Mouse (Mus musculus) E14TG2a.4 (cell line): ENCODE results near the gene Lzts2.

Experiments
- H3K27me3 ChIP-seq: 2 replicates; pipeline ENCODE4 v1.6.1; 2014; ENCODE audit warnings: low read length, control low read depth; ENCODE audit not compliant: insufficient read depth
- H3K36me3 ChIP-seq: 2 replicates; pipeline ENCODE4 v1.6.1; 2014; ENCODE audit warnings: low read length, control low read depth; ENCODE audit not compliant: insufficient read depth
- H3K4me1 ChIP-seq: replicated peaks from 2 replicates; pipeline ENCODE4 v1.6.1; 2014; ENCODE audit warnings: low read depth, low read length, control low read depth
- H3K4me3 ChIP-seq: replicated peaks from 2 replicates; pipeline ENCODE4 v1.5.1; 2014; ENCODE audit warnings: mild to moderate bottlenecking, low read length
- H3K9me3 ChIP-seq: 2 replicates; pipeline ENCODE4 v1.6.1; 2014; ENCODE audit warnings: low read length, control low read depth
- CTCF ChIP-seq: conservative IDR thresholded peaks from 2 replicates; pipeline ENCODE4 v1.5.1; 2014; ENCODE audit warnings: low read length
- NANOG ChIP-seq: IDR thresholded peaks from 2 replicates; pipeline ENCODE4 v1.6.1; 2014; ENCODE audit warnings: borderline replicate concordance, low read length, mixed read lengths
- POU5F1 ChIP-seq: IDR thresholded peaks from 2 replicates; pipeline ENCODE4 v1.6.1; 2014; ENCODE audit warnings: low read length, borderline replicate concordance

Lzts2 gene

GRCm38 (mm10) chr19:45067758-45068510, 53.7 kb downstream of the Lzts2 start:
- Histone ChIP-seq H3K27me3 (peaks cover 44% of the 10 kb centered on the region), H3K4me1 (peaks cover 48% of the 10 kb centered on the region), H3K4me3 (peak overlapping the region; percentile 46; the same call in 1 of the 2 replicates), H3K9me3 (no peaks in the 10 kb centered on the region), H3K36me3 (no peaks in the 10 kb centered on the region)
- TF ChIP-seq CTCF, result no peak
- TF ChIP-seq POU5F1, result no peak
- TF ChIP-seq NANOG, result no peak

DNA sequence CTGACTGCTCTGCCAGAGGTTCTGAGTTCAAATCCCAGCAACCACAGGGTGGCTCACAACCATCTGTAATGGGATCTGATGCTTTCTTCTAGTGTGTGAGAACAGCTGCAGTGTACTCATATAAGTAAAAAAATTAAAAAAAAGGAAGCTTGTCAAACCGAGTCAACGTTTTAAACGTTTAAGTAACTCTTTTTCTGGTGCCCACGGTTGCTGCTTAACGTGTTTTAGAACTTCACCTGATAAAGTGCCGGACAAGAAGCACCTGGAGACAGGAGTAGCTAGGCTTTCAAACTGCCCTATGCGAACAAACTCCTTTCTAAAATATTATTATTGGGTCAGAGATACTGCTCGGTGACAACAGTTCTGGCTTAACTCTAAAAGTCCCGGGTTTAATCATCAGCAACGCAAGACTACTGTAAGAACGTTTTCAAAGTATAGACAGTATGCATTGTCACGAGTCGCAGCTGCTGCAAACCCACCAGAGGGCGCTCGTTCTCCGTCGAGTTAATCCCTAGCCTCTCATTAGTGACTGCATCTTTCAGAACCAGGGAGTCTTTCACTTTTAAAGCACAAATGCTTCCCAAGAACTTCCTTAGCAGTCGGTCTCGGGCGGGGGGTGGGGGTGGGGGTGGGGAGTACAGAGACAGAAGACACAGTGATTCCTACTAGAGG, 59.8 kb downstream of the Lzts2 start:
- Histone ChIP-seq H3K4me1 (peaks cover 58% of the 10 kb centered on the region), H3K9me3 (0 out of 2 replicates have a peak, but pooled peaks cover 3% of the 10 kb centered on the region), H3K36me3 (no peaks in the 10 kb centered on the region), H3K27me3 (peaks cover 41% of the 10 kb centered on the region), H3K4me3 (peak overlapping the region; percentile 88)
- TF ChIP-seq NANOG (no peak), CTCF (peak; percentile 67), POU5F1 (no peak)

GRCm38 (mm10) chr19:45074580-45075322, 60.5 kb downstream of the Lzts2 start, which contains the start of gene Kazald1:
Gene Kazald1, plus strand, starts transcription at chr19:45075241.
- peak within 1 kb of the TSS; percentile 88 for H3K4me3 ChIP-seq
- no peaks in the 10 kb centered on the region for H3K36me3 ChIP-seq
- H3K9me3 ChIP-seq, result 0 out of 2 replicates have a peak, but pooled peaks cover 3% of the 10 kb centered on the region
- TF ChIP-seq NANOG (no peak), POU5F1 (no peak), CTCF (no peak)
- peaks cover 45% of the 10 kb centered on the region for H3K27me3 ChIP-seq
- peaks cover 62% of the 10 kb centered on the region for H3K4me1 ChIP-seq

GRCm38 (mm10) chr19:45075323-45076035, 61.3 kb downstream of the Lzts2 start:
- H3K27me3 ChIP-seq, result peaks cover 52% of the 10 kb centered on the region
- no peak for TF ChIP-seq CTCF
- no peak for TF ChIP-seq POU5F1
- TF ChIP-seq NANOG, result no peak
- H3K4me1 ChIP-seq, result peaks cover 68% of the 10 kb centered on the region
- H3K9me3 ChIP-seq, result 0 out of 2 replicates have a peak, but pooled peaks cover 3% of the 10 kb centered on the region
- H3K36me3 ChIP-seq, result no peaks in the 10 kb centered on the region
- peak overlapping the region; percentile 88 for H3K4me3 ChIP-seq

GRCm38 (mm10) chr19:45076036-45076575, 61.9 kb downstream of the Lzts2 start:
- H3K36me3 ChIP-seq, result no peaks in the 10 kb centered on the region
- H3K4me1 ChIP-seq, result peaks cover 68% of the 10 kb centered on the region
- TF ChIP-seq NANOG (no peak), CTCF (no peak), POU5F1 (no peak)
- H3K9me3 ChIP-seq, result 0 out of 2 replicates have a peak, but pooled peaks cover 3% of the 10 kb centered on the region
- peak overlapping the region; percentile 88 for H3K4me3 ChIP-seq
- H3K27me3 ChIP-seq, result peaks cover 59% of the 10 kb centered on the region
